Mouse (Mus musculus) layer of hippocampus, adult 8-10 months (tissue): ENCODE data around the gene Dctn5. TPM values are rescaled to one million over a fixed set of nuclear protein-coding genes. Genes with fewer than 3 reads are reported as not detected.
A peak's percentile ranks its signal among the peaks of the same experiment; 100 is the strongest.
"Not testable (repeated sequence)": the region's sequence is repeated elsewhere in the genome, so short reads cannot be mapped to it uniquely, and the experiment has no call there.

ENCODE experiments used
- DNase-seq, 2 experiments: peaks; one replicate each; pipeline ENCODE4 v3.0.0; 2022; ENCODE audit warnings: low spot score in 2 of 2
- total RNA-seq, 4 experiments: library from RNA; stranded (reverse); gene quantifications; 2 replicates each; pipeline ENCODE4 v1.2.4; 2022

The Dctn5 gene
- 100 to 1,000 TPM in 3 of 4 experiments, 10 to 100 TPM in 1; 95.7 to 114 (median 101) TPM for total RNA-seq

- DNase-seq, result peak; percentile 97
These were observed at the start of gene Dctn5, which contains the start of gene Palb2 for GRCm38 (mm10) chr7:122132497-122133337. Dctn5 (plus strand) TSS chr7:122133041. Palb2 (minus strand) TSS chr7:122132985.

GRCm38 (mm10) chr7:122087195-122087982, 45.5 kb upstream of the Dctn5 start:
- DNase-seq, result no peak

- DNase-seq, result no peak
These were observed 38.1 kb upstream of the Dctn5 start for GRCm38 (mm10) chr7:122094564-122095330.

GRCm38 (mm10) chr7:122098009-122098408, 34.8 kb upstream of the Dctn5 start:
- DNase-seq, result no peak

- DNase-seq, result peak in 1 of 2 experiments; percentile 15
These were observed 33.6 kb upstream of the Dctn5 start for GRCm38 (mm10) chr7:122099222-122099621.

GRCm38 (mm10) chr7:122101014-122101746, 31.7 kb upstream of the Dctn5 start:
- DNase-seq, result not testable (repeated sequence)

GRCm38 (mm10) chr7:122101747-122102244, 31.0 kb upstream of the Dctn5 start, which contains the start of gene Ndufab1:
Ndufab1 (minus strand) TSS chr7:122101886.
- peak; percentile 68 to 82 for DNase-seq

- no peak for DNase-seq
These were observed 24.6 kb upstream of the Dctn5 start for GRCm38 (mm10) chr7:122108206-122108605.

- no peak for DNase-seq
These were observed 9.3 kb upstream of the Dctn5 start for GRCm38 (mm10) chr7:122123518-122123917.

- no peak for DNase-seq
These were observed 7.2 kb upstream of the Dctn5 start for GRCm38 (mm10) chr7:122125636-122126035.

- no peak for DNase-seq
These were observed 5.9 kb upstream of the Dctn5 start for GRCm38 (mm10) chr7:122126946-122127345.

GRCm38 (mm10) chr7:122131834-122132233, 1.0 kb upstream of the Dctn5 start:
- no peak for DNase-seq

GRCm38 (mm10) chr7:122133338-122133625, 441 bp downstream of the Dctn5 start:
- DNase-seq, result no peak

- DNase-seq, result no peak
These were observed 2.2 kb downstream of the Dctn5 start for GRCm38 (mm10) chr7:122135070-122135469.

GRCm38 (mm10) chr7:122137071-122137470, 4.2 kb downstream of the Dctn5 start:
- DNase-seq, result no peak

GRCm38 (mm10) chr7:122138190-122138589, 5.3 kb downstream of the Dctn5 start:
- DNase-seq, result no peak

GRCm38 (mm10) chr7:122140991-122141390, 8.2 kb downstream of the Dctn5 start:
- DNase-seq, result no peak

GRCm38 (mm10) chr7:122152473-122152872, 19.6 kb downstream of the Dctn5 start:
- DNase-seq, result no peak

GRCm38 (mm10) chr7:122158488-122158887, 25.6 kb downstream of the Dctn5 start:
- DNase-seq, result no peak
